Mouse (Mus musculus): Measurements from ENCODE around the gene Prss35. TPM values are rescaled to one million over a fixed set of nuclear protein-coding genes. Genes with fewer than 3 reads are reported as not detected.

The Prss35 gene
- 164 and 178 TPM in 2 replicates for total RNA-seq (2021)
- long read RNA-seq, experiment 1, transcript Prss35-201 (2 exons, 3,444 nt): major isoform, 291 of 351 reads
- long read RNA-seq, experiment 1, partial matches to known transcripts: 42 of 351 reads
- long read RNA-seq, experiment 1, other reads (novel, unspliced or antisense): 18 of 351 reads
- long read RNA-seq, experiment 2, transcript Prss35-201 (2 exons, 3,444 nt): major isoform, 149 of 180 reads
- long read RNA-seq, experiment 2, partial matches to known transcripts: 17 of 180 reads
- long read RNA-seq, experiment 2, other reads (novel, unspliced or antisense): 14 of 180 reads

DNA sequence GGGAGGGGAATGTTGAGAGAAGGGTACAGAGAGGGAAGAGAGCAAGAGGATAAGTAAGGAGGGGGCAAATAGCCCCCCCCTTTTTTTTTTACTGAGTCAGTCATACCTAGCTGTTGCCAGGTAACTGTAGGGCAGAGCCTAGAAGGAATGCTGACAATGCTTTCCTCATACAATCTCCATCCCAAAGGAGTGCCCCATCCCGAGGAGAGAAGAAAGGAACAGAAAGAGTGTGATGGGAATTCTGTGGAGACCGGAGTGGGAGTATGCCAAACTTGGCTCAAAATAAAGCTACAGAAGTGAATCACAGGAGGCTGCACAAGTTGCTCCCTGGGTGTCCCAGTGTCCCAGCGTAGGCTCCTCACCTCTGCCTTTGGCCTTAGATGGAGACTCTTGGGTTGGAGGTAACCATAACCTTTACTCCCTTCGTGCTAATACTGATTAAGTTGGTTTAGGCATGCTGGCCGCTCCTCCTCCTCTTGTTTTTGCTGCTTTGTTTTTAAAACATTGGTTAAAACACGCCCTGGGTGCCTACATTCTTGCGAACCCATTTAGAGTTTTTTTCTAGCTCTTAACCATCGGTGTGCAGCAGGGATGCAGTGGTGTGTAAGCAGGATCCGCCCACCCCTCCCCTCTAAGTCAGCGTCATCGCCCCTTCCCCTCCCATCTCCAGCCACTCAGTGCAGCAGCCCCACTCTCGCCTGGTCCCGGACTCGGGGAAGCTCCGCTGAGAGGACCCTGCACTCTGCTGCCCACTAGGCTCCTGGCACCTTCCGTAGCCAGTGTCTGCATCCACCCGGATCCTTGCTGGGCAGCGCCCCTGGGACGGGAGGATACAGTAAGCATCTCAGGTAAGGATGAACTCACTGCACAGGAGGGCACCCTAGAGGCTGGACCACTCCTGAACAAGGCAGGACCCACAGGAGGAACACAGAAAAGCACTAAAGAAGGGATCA lies at the start of gene Prss35:
Gene Prss35, plus strand, starts transcription at position 691 of the 953 bp plus-strand sequence.
- DNase-seq: peak; percentile 76

GRCm38 (mm10) chr9:86693935-86694334 lies 49.5 kb upstream of the Prss35 start:
- DNase-seq: no peak

DNA sequence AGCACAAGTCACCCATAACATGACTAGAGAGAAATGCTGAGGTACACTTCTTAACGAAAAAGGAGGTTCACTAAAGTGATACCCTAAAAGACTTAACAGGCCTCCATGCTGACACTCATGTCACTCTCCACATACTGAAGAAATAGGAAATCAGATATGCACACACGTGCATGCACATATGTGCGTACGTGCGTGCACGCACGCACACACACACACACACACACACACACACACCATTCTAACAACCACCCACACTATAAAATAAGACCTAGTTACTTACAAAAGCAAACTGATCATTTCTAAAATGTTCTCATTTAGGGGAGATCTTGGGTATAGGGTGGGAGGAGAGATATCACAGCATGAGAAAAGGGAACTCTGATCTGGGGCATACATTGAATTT lies 48.8 kb upstream of the Prss35 start:
- no peak for DNase-seq

GRCm38 (mm10) chr9:86695199-86695817 lies 48.1 kb upstream of the Prss35 start:
- peak; percentile 62 for DNase-seq

DNA sequence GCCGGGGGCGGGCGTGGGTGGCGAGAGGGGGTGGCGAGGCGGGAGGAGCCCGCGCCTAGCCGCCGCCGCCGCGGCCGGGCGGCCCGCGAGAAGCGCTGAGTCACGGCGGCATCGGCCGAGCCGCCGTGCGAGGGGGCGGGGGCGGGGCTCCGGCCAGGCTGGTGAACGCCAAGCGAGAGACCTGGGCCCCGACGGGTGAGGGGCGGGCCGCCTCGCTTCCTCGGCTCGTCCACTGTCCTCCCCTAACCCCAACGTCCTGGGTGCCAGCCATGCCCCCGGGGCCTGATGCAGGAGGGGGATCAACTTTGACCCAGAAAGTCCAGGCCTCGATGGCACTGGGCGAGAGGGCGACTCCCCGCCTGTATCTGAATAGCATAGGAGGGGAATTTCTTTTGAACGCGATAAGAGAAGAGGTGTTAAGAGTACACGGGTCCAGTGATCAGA lies 47.6 kb upstream of the Prss35 start, which contains the start of gene Me1:
Gene Me1, minus strand, starts transcription at position 136 of the 444 bp plus-strand sequence.
- DNase-seq: peak; percentile 80

DNA sequence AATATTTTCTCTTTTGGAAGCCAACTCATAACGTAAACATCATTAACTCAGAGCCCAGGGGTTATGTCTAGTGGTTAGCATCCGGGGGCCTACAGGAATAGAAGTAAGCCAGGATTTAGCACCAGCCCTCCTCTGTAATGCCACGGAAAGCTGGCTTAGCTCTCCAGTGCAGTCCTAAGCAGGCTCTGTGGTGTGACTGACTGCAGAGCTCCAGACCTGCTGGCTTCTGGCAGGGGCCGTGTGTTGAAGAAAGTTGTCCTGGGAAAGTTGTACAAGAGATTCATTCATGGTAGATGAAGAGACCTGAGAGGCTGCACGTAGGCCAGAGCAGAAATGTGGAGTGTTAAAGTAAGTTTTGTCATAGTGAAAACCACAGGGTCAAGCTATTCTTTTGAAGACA lies 42.2 kb upstream of the Prss35 start:
- no peak for DNase-seq

DNA sequence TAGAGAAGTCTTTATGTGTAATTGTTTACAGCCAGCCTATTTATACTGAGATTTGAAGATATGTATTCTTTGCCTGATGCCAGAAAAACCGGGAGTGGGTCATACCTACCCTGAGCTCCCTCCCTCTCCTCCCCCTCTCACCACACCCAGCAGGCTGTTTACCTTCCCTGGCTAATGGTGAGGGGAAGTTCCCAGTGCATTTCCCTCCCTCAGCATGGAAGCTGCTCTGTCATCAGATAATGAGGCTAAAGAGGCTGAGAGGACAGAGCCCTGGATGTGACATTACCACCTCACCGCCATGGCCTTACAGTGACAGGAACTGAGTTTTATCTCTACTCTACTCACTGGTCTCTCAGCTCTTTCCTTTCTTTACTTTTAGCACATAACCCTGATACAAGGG lies 41.6 kb upstream of the Prss35 start:
- DNase-seq: no peak

DNA sequence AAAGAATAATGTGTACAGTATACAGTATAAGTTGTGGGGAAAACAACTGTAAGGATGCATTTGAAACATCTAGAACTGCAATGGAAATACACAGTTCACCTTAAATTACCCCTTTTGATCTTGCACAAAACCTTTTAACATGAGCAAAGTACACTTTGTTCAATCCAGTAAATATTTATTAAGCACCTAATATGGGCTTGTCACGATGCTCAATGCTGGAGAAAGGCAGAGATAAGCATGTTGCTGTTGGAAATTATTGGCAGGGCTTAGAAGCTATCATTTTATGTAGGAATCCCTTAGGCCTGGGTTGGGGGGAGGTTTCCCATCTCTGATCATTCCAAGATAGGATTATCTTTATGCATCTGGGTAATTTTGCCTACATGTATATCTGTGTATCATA lies 36.0 kb upstream of the Prss35 start:
- no peak for DNase-seq

DNA sequence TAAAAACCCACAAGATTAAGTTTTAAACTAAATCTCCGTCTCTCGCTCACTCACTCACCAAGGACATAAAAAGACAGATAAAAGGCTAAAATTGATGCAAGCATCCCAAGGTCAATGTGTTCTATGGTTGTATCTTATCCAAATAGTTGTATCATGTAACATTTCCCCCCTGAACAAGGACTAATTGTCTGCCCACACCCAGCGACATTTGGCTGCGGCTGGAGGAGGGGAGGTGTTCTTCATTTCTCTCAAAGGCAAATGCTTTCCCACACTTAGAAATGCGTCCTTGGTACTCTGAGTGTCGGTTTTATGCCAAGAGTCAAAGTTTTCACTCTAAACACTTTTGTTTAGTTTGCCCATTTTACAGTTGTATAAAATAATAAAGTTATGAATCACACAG lies 34.5 kb upstream of the Prss35 start:
- DNase-seq: peak; percentile 37

DNA sequence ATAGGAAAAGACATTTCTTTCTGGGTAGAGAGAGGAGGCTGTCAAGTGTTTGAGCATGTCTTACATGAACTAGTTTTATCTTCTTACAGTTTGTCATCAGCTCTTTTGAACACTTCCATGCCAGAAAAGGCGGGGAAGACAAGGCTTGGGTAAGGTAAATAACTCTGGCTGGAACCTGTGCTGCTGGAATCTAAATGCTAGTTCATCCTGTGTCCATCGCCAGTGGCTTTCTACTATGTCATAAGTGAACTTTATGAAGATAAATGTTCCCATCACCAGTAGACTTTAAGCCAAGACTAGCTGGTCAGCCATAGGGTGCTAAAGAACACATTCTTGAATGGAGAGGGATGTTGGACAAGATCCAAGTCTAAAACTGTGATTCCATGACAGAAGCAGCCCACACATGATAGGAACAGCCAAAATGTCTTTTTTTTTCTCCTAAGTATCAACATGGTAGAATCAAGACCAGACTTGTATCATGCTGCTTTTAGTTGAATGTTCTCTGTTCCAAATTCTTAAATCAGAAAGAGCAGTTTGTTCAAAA lies 33.3 kb upstream of the Prss35 start:
- no peak for DNase-seq

GRCm38 (mm10) chr9:86712648-86713047 lies 30.8 kb upstream of the Prss35 start:
- DNase-seq: no peak

DNA sequence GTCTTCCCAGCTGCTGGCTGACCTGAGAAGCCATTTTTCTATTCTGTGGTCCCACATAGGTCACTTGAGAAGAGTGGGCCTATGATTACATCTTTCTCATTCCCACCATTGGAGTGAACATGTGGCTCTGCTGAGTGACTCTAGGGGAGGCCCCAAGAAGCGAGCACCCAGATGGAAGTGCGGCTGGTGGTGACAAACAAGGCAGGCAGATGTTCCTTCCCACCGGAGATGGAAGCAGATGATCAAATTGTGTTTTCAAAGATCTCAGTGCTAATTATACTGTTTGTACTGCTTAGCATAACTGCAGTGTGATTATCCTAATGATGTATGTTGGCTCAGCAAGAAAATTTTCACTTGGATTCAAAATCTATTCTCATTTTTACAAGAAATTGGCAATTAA lies 29.4 kb upstream of the Prss35 start:
- DNase-seq: no peak

GRCm38 (mm10) chr9:86716540-86716939 lies 26.9 kb upstream of the Prss35 start:
- DNase-seq: no peak

- DNase-seq: peak; percentile 62
Observed at GRCm38 (mm10) chr9:86717119-86717518, 26.3 kb upstream of the Prss35 start.

DNA sequence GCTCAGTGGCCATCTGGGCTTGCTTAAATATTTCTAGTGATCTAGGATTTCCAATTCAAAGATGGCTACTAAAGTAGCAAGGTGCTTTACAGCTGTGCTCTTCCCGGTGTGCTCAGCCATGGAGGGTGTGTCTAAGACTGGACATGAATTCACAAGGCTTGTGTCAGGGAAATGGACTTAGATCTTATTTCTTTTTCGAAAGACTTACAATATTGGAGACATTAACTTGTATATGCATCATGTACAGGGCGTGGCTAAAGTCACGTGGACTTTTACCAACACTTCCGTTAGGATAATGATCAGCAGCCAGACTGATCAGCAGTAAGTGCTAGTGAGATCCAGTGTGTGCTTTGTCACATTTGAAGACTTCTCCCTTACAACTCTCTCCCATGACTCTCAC lies 23.2 kb upstream of the Prss35 start:
- no peak for DNase-seq

DNA sequence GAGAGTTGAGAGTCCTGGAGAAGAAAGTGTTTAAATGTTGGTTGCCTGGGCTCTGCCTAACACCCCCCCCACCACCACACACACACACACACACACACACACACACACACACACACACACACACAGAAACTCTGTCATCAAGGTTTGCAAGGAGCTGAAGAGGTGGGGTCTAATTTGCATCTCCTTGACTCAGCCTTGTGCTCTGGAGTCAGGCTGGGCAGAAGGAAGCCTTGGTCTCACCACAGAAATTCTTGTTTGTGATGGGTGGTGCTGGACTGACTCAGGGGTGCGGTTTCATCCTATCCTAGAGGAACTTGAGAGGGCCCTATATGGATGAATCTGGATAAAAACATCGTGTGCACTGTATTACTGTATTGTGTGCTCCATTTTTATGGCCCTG lies 22.7 kb upstream of the Prss35 start:
- DNase-seq: no peak

DNA sequence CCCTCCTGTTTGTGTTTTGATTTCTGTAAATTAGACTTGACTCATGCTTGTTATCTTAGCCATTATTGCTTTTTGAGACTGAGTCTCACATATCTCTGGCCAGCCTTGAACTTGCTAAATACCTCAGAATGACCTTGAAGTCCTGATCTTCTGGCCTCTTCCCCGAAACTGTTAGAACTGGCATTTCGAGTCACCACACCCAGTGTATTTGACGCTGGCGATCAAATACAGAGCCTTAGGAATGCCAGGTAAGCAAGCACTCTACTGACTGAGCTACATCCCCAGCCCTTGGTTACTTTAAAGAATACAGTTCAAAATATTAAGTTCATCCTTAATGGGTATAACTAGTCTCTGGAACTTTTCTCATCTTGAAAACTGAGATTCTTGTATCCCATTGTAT lies 18.4 kb upstream of the Prss35 start:
- no peak for DNase-seq

- no peak for DNase-seq
Observed at GRCm38 (mm10) chr9:86725604-86726380, 17.7 kb upstream of the Prss35 start.

- DNase-seq: no peak
Observed at GRCm38 (mm10) chr9:86726381-86726720, 17.1 kb upstream of the Prss35 start.

- peak; percentile 68 for DNase-seq
Observed at GRCm38 (mm10) chr9:86728214-86728814, 15.1 kb upstream of the Prss35 start.

DNA sequence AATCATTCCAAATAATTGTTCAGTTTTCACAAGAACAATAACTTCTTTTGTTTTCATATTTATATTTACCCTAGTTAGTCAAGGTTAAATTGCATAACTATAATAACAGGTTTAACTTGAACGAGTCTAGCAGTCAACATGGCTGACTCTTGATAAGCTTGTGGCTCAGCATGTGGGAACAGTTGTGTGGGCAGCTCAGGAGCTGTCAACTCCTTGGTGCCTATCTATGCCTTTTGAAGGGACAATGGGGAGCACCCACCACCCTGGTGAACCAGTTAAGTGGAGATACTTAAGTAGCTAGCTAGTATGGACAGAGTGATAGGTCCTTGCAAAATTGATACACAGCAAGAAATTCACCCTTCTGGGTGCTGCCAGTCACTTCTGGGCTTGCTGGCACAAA lies 14.4 kb upstream of the Prss35 start:
- DNase-seq: no peak

Data from adrenal gland, postnatal 14 days (tissue).